Mouse (Mus musculus) liver, embryonic 13.5 days (tissue): ENCODE measurements at regions not wholly inside any gene's neighbourhood (a gene's known extent, or its start where the extent isn't known, plus 50 kb on each side); places are given as distances from the start of the nearest gene placed in this dataset.

ENCODE experiments used
- ATAC-seq: fragments of 200-750 bp; cut with Nextera tagmentation; 2 replicates; pipeline ENCODE4 v1.8.0; 2017; ENCODE audit warnings: low read depth, mild to moderate bottlenecking, moderate number of reproducible peaks, moderate library complexity
- DNase-seq: peaks from one replicate; pipeline ENCODE4 v3.0.0; 2022
- H3K27ac ChIP-seq: fragments of 300-500 bp; sonication (generic); 2 replicates; pipeline ENCODE4 v1.5.1; 2015; ENCODE audit warnings: moderate library complexity, mild to moderate bottlenecking, inconsistent platforms
- H3K27me3 ChIP-seq: fragments of 300-500 bp; sonication (generic); 2 replicates; pipeline ENCODE4 v1.6.1; 2015; ENCODE audit warnings: mild to moderate bottlenecking, inconsistent platforms
- H3K36me3 ChIP-seq: fragments of 300-500 bp; sonication (generic); 2 replicates; pipeline ENCODE4 v1.6.1; 2015; ENCODE audit warnings: mild to moderate bottlenecking, inconsistent platforms
- H3K4me1 ChIP-seq: fragments of 300-500 bp; sonication (generic); replicated peaks from 2 replicates; pipeline ENCODE4 v1.6.1; 2015; ENCODE audit warnings: inconsistent platforms
- H3K4me2 ChIP-seq: fragments of 300-500 bp; sonication (generic); 2 replicates; pipeline ENCODE4 v1.6.1; 2015; ENCODE audit warnings: inconsistent platforms, mild to moderate bottlenecking, moderate library complexity
- H3K4me3 ChIP-seq: fragments of 300-500 bp; sonication (generic); replicated peaks from 2 replicates; pipeline ENCODE4 v1.5.1; 2015; ENCODE audit warnings: mild to moderate bottlenecking, inconsistent platforms
- H3K9ac ChIP-seq: fragments of 300-500 bp; sonication (generic); 2 replicates; pipeline ENCODE4 v1.6.1; 2015; ENCODE audit warnings: mild to moderate bottlenecking, inconsistent platforms
- H3K9me3 ChIP-seq: fragments of 300-500 bp; sonication (generic); replicated peaks from 2 replicates; pipeline ENCODE4 v1.6.1; 2016; ENCODE audit warnings: inconsistent platforms
- WGBS: fragments of 180-500 bp; shearing (Covaris S2); methylation state at CpG from one replicate; pipeline ENCODE4 v1.1.7; 2015; ENCODE audit not compliant: insufficient replicate concordance; 5-methylcytosine and 5-hydroxymethylcytosine counted together

GRCm38 (mm10) chr2:28325502-28325901 lies 121.1 kb upstream of the Ppp1r26 start:
- Histone ChIP-seq H3K9me3 (no peaks in the 10 kb centered on the region), H3K27me3 (no peaks in the 10 kb centered on the region), H3K4me2 (no peak overlapping the region), H3K9ac (no peak overlapping the region), H3K4me1 (no peaks in the 10 kb centered on the region), H3K4me3 (no peak overlapping the region), H3K27ac (no peak overlapping the region), H3K36me3 (no peaks in the 10 kb centered on the region)
- no peak for DNase-seq
- WGBS: 66% methylated on average over 11 of the region's 11 CpGs
- no peak for ATAC-seq

DNA sequence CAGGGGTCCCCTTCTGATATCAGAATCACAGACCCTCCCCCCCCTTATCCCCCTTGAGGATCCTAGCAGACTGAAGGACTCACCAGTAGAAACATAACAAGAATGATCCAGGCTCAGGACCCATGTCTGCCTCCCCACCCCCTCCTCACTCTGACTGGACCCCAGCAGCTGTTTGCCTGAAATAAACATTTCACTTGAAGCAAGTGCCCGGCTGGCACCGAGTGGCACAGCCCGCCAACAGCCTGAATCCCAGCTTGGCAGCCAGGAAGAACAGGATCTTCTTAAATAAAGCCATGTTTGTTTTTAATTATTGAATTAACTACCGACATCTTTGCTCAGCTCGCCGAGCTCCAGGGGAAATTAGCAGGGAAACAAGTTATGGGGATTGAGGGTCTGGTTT lies 120.5 kb upstream of the Ppp1r26 start:
- H3K9ac ChIP-seq: no peak overlapping the region
- WGBS: 62% methylated on average over 6 of the region's 6 CpGs
- ATAC-seq: no peak
- no peaks in the 10 kb centered on the region for H3K4me1 ChIP-seq
- no peak overlapping the region for H3K27ac ChIP-seq
- H3K27me3 ChIP-seq: no peaks in the 10 kb centered on the region
- H3K36me3 ChIP-seq: no peaks in the 10 kb centered on the region
- no peaks in the 10 kb centered on the region for H3K9me3 ChIP-seq
- DNase-seq: no peak
- no peak overlapping the region for H3K4me2 ChIP-seq
- H3K4me3 ChIP-seq: no peak overlapping the region

GRCm38 (mm10) chr2:28326682-28327081 lies 119.9 kb upstream of the Ppp1r26 start:
- no peaks in the 10 kb centered on the region for H3K9me3 ChIP-seq
- ATAC-seq (no peak), DNase-seq (no peak)
- no peak overlapping the region for H3K4me3 ChIP-seq
- H3K9ac ChIP-seq: no peak overlapping the region
- H3K36me3 ChIP-seq: no peaks in the 10 kb centered on the region
- H3K4me1 ChIP-seq: no peaks in the 10 kb centered on the region
- H3K27ac ChIP-seq: no peak overlapping the region
- no peaks in the 10 kb centered on the region for H3K27me3 ChIP-seq
- WGBS: 58% methylated on average over 3 of the region's 3 CpGs
- H3K4me2 ChIP-seq: no peak overlapping the region

DNA sequence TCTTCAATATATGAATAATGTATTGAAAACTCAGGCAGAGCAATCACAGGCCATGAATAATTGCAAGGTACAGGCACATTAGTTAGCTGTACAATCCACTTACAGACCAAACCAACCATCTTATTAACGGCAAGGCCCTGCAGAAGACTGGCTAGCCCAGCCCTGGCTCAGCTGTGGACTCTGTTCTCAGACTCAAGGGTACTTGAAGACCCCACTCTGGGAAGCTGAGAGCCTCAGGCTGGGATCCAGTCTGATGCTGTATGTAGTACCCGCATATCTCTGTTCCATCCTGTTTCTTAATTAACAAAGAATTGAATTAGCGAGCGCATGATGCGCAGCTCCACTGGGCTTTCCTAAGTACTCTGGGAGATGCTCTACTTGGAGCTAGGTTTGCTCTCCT lies 117.5 kb upstream of the Ppp1r26 start:
- 84% methylated on average over 5 of the region's 5 CpGs for WGBS
- H3K36me3 ChIP-seq: no peaks in the 10 kb centered on the region
- H3K4me1 ChIP-seq: no peaks in the 10 kb centered on the region
- ATAC-seq (no peak), DNase-seq (no peak)
- no peaks in the 10 kb centered on the region for H3K9me3 ChIP-seq
- no peak overlapping the region for H3K27ac ChIP-seq
- no peaks in the 10 kb centered on the region for H3K27me3 ChIP-seq
- no peak overlapping the region for H3K9ac ChIP-seq
- H3K4me3 ChIP-seq: no peak overlapping the region
- H3K4me2 ChIP-seq: no peak overlapping the region

DNA sequence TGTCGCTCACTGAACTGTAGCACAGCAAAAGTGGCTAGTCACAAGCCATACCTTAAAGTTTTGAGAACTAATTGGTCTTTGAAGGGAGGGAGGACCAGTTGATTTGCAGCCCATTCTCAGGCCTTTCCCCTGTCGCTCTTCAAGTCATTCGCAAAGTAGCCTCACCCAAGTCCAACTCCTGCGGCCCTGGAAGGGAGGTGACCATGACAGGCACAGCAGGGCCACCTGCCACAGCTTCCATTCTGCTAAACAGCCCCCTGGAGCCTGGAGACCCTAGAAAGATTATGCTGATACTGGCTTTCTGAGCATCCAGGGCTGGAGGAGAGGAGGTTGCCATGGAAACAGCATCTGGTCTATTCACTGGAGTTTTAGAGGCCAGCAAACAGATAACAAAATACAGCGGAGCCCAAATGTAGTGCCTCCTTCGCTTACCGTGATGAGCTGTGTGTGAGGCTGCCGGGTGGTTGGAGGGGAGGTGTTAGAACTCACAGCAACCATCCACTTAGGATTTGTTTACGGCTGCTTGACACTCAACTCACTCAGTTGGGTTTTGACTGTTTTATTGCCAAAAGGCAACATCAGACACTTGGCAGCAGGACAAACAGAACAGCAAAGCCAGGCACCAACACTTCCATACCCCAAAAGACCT lies 111.3 kb upstream of the Ppp1r26 start:
- Histone ChIP-seq H3K4me1 (no peaks in the 10 kb centered on the region), H3K36me3 (no peaks in the 10 kb centered on the region), H3K4me3 (no peak overlapping the region), H3K4me2 (no peak overlapping the region), H3K9ac (no peak overlapping the region), H3K9me3 (no peaks in the 10 kb centered on the region), H3K27me3 (no peaks in the 10 kb centered on the region), H3K27ac (no peak overlapping the region)
- no peak for DNase-seq
- ATAC-seq: no peak
- 48% methylated on average over 9 of the region's 9 CpGs for WGBS

GRCm38 (mm10) chr2:28335810-28336209 lies 110.8 kb upstream of the Ppp1r26 start:
- Histone ChIP-seq H3K36me3 (no peaks in the 10 kb centered on the region), H3K4me2 (no peak overlapping the region), H3K4me1 (no peaks in the 10 kb centered on the region), H3K9ac (no peak overlapping the region), H3K27ac (no peak overlapping the region), H3K4me3 (no peak overlapping the region), H3K9me3 (no peaks in the 10 kb centered on the region), H3K27me3 (no peaks in the 10 kb centered on the region)
- DNase-seq: no peak
- WGBS: 54% methylated on average over 3 of the region's 3 CpGs
- no peak for ATAC-seq

GRCm38 (mm10) chr2:28336349-28337309 lies 110.0 kb upstream of the Ppp1r26 start:
- no peak overlapping the region for H3K4me2 ChIP-seq
- no peak overlapping the region for H3K4me3 ChIP-seq
- H3K9me3 ChIP-seq: no peaks in the 10 kb centered on the region
- H3K4me1 ChIP-seq: no peaks in the 10 kb centered on the region
- H3K36me3 ChIP-seq: no peaks in the 10 kb centered on the region
- H3K27me3 ChIP-seq: no peaks in the 10 kb centered on the region
- no peak for DNase-seq
- H3K9ac ChIP-seq: no peak overlapping the region
- ATAC-seq: no peak
- 57% methylated on average over 17 of the region's 17 CpGs for WGBS
- no peak overlapping the region for H3K27ac ChIP-seq

GRCm38 (mm10) chr2:28337561-28337960 lies 109.0 kb upstream of the Ppp1r26 start:
- Histone ChIP-seq H3K27ac (no peak overlapping the region), H3K4me3 (no peak overlapping the region), H3K27me3 (no peaks in the 10 kb centered on the region), H3K36me3 (no peaks in the 10 kb centered on the region), H3K9ac (no peak overlapping the region), H3K4me1 (no peaks in the 10 kb centered on the region), H3K9me3 (no peaks in the 10 kb centered on the region), H3K4me2 (no peak overlapping the region)
- 50% methylated on average over 5 of the region's 5 CpGs for WGBS
- no peak for ATAC-seq
- DNase-seq: no peak

DNA sequence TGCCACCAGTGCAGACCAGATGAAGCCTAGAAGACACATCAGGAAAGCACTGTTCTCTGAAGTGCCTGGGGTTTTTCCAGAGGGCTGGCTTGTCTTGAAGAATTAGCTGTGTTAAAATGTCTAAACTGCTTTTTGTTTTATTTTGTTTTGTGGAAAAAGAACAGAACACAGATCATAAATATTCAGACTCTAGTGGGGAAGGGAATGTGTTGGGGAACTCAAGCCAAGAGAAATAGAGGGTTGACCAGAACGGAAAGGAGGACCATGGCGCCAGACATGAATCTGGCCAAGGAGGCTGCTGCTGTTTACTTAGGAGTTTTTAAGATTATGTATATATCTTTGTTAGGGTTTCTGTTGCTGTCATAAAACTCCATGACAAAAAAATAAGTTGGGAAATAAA lies 105.3 kb upstream of the Ppp1r26 start:
- no peak overlapping the region for H3K4me2 ChIP-seq
- H3K9me3 ChIP-seq: no peaks in the 10 kb centered on the region
- H3K27me3 ChIP-seq: no peaks in the 10 kb centered on the region
- no peak overlapping the region for H3K4me3 ChIP-seq
- 71% methylated on average over 2 of the region's 2 CpGs for WGBS
- DNase-seq (no peak), ATAC-seq (no peak)
- no peaks in the 10 kb centered on the region for H3K36me3 ChIP-seq
- H3K27ac ChIP-seq: no peak overlapping the region
- no peak overlapping the region for H3K9ac ChIP-seq
- no peaks in the 10 kb centered on the region for H3K4me1 ChIP-seq

DNA sequence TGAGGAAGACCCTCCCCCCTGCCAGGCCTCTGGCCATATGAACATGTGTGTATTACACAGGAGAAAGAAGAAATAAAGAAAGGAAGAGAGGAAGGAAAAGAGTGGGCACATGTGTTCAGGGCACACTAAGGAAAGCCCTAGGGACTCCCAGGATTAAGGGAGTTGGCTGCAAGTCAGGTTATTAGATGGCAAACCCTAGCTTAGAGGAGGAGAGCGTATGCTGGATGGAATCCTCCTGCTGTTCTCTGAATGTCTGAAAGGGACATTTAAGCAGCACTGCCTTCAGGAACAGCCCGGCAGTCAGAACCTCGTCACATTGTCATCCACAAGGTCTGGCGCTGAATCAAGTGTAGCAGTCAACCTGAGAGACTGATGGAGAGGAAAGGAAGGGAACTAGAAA lies 98.1 kb upstream of the Ppp1r26 start:
- WGBS: 61% methylated on average over 4 of the region's 4 CpGs
- Histone ChIP-seq H3K36me3 (no peaks in the 10 kb centered on the region), H3K27me3 (no peaks in the 10 kb centered on the region), H3K4me1 (no peaks in the 10 kb centered on the region), H3K27ac (no peak overlapping the region), H3K9ac (no peak overlapping the region), H3K9me3 (no peaks in the 10 kb centered on the region), H3K4me2 (no peak overlapping the region), H3K4me3 (no peak overlapping the region)
- ATAC-seq (no peak), DNase-seq (no peak)

GRCm38 (mm10) chr2:28349911-28350310 lies 96.7 kb upstream of the Ppp1r26 start:
- no peaks in the 10 kb centered on the region for H3K27me3 ChIP-seq
- WGBS: 71% methylated on average over 8 of the region's 8 CpGs
- no peak overlapping the region for H3K4me3 ChIP-seq
- no peak overlapping the region for H3K4me2 ChIP-seq
- no peaks in the 10 kb centered on the region for H3K36me3 ChIP-seq
- H3K9ac ChIP-seq: no peak overlapping the region
- H3K4me1 ChIP-seq: no peaks in the 10 kb centered on the region
- H3K27ac ChIP-seq: no peak overlapping the region
- ATAC-seq: no peak
- no peaks in the 10 kb centered on the region for H3K9me3 ChIP-seq
- DNase-seq: no peak

DNA sequence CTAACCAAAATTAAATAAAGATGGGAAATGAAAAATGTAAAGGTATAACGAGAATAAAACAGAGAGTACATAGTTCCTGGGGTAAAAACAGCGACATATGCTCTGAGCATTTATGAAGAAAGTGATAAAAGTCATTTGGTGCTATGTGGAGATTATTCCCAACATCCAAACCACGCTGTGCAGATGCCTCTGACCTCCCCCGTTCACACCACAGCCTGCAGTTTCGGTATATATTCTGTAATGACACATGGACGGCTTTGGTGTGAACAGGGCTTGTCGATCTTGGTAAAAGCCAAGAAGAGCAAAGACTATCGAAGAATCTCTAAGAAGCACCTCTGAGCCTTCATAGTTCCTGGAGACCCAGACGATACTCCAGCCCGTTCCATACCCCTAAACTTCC lies 95.2 kb upstream of the Ppp1r26 start:
- no peaks in the 10 kb centered on the region for H3K4me1 ChIP-seq
- no peak for DNase-seq
- no peaks in the 10 kb centered on the region for H3K9me3 ChIP-seq
- H3K36me3 ChIP-seq: no peaks in the 10 kb centered on the region
- no peak overlapping the region for H3K9ac ChIP-seq
- WGBS: 69% methylated on average over 10 of the region's 10 CpGs
- no peaks in the 10 kb centered on the region for H3K27me3 ChIP-seq
- no peak for ATAC-seq
- no peak overlapping the region for H3K4me2 ChIP-seq
- H3K27ac ChIP-seq: no peak overlapping the region
- no peak overlapping the region for H3K4me3 ChIP-seq
